Mouse (Mus musculus): ENCODE data around the gene Pcdh10. TPM values are rescaled to one million over a fixed set of nuclear protein-coding genes. Genes with fewer than 3 reads are reported as not detected.

Gene Pcdh10
- polyA plus RNA-seq, 1 experiment from 2014 or later = 14.2 TPM

GRCm38 (mm10) chr3:45383831-45384230 lies 5.6 kb downstream of the Pcdh10 start:
- Histone ChIP-seq H3K9me3 (no peaks in the 10 kb centered on the region), H3K27ac (no peak overlapping the region), H3K36me3 (no peaks in the 10 kb centered on the region), H3K4me2 (peak overlapping the region; percentile 87), H3K27me3 (no peaks in the 10 kb centered on the region), H3K4me1 (replicated peaks) (peaks cover 26% of the 10 kb centered on the region), H3K4me3 (peak overlapping the region; percentile 27), H3K9ac (no peak overlapping the region)
- no peak for ATAC-seq (ENCODE audit: low FRiP score)
- WGBS = 50% methylated on average over 2 of the region's 2 CpGs

GRCm38 (mm10) chr3:45385028-45385427 lies 6.8 kb downstream of the Pcdh10 start:
- Histone ChIP-seq H3K9me3 (no peaks in the 10 kb centered on the region), H3K4me1 (replicated peaks) (peaks cover 26% of the 10 kb centered on the region), H3K9ac (no peak overlapping the region), H3K27me3 (no peaks in the 10 kb centered on the region), H3K4me3 (peak overlapping the region; percentile 28), H3K27ac (peak overlapping the region; percentile 27; the same call in 1 of the 2 replicates), H3K36me3 (no peaks in the 10 kb centered on the region), H3K4me2 (peak overlapping the region; percentile 50)
- 14% methylated on average over 3 of the region's 3 CpGs for WGBS
- ATAC-seq (ENCODE audit: low FRiP score) = peak; percentile 71

- H3K9ac ChIP-seq = no peak overlapping the region
- H3K27ac ChIP-seq = peak overlapping the region; percentile 35; the same call in 1 of the 2 replicates
- no peaks in the 10 kb centered on the region for H3K9me3 ChIP-seq
- ATAC-seq (ENCODE audit: low FRiP score) = no peak
- 40% methylated on average over 2 of the region's 2 CpGs for WGBS
- H3K4me3 ChIP-seq = peak overlapping the region; percentile 28; the same call in 1 of the 2 replicates
- H3K4me1 ChIP-seq (replicated peaks) = peaks cover 26% of the 10 kb centered on the region
- no peaks in the 10 kb centered on the region for H3K36me3 ChIP-seq
- H3K27me3 ChIP-seq = no peaks in the 10 kb centered on the region
- peak overlapping the region; percentile 50 for H3K4me2 ChIP-seq
Measured at GRCm38 (mm10) chr3:45385451-45385850, 7.3 kb downstream of the Pcdh10 start.

- ATAC-seq (ENCODE audit: low FRiP score) = no peak
- H3K27ac ChIP-seq = no peak overlapping the region
- peaks cover 26% of the 10 kb centered on the region for H3K4me1 ChIP-seq (replicated peaks)
- no peak overlapping the region for H3K9ac ChIP-seq
- H3K4me2 ChIP-seq = peak overlapping the region; percentile 42
- no peaks in the 10 kb centered on the region; the same call in 1 of the 2 replicates for H3K36me3 ChIP-seq
- 57% methylated on average over 2 of the region's 2 CpGs for WGBS
- H3K4me3 ChIP-seq = no peak overlapping the region; the same call in 1 of the 2 replicates
- H3K9me3 ChIP-seq = no peaks in the 10 kb centered on the region
- H3K27me3 ChIP-seq = no peaks in the 10 kb centered on the region
Measured at GRCm38 (mm10) chr3:45386512-45386911, 8.3 kb downstream of the Pcdh10 start.

- Histone ChIP-seq H3K4me3 (no peak overlapping the region), H3K27ac (no peak overlapping the region), H3K27me3 (no peaks in the 10 kb centered on the region), H3K9ac (no peak overlapping the region), H3K36me3 (peaks cover 7% of the 10 kb centered on the region), H3K9me3 (no peaks in the 10 kb centered on the region), H3K4me2 (no peak overlapping the region), H3K4me1 (replicated peaks) (no peaks in the 10 kb centered on the region)
- 82% methylated on average over 4 of the region's 4 CpGs for WGBS
- ATAC-seq (ENCODE audit: low FRiP score) = no peak
Measured at GRCm38 (mm10) chr3:45397101-45397500, 18.9 kb downstream of the Pcdh10 start.

- H3K27ac ChIP-seq = no peak overlapping the region
- H3K36me3 ChIP-seq = no peaks in the 10 kb centered on the region; the same call in 1 of the 2 replicates
- H3K9ac ChIP-seq = no peak overlapping the region
- no peak for ATAC-seq (ENCODE audit: low FRiP score)
- WGBS = 93% methylated on average over 2 of the region's 2 CpGs
- no peaks in the 10 kb centered on the region for H3K27me3 ChIP-seq
- no peak overlapping the region for H3K4me2 ChIP-seq
- no peaks in the 10 kb centered on the region for H3K9me3 ChIP-seq
- H3K4me1 ChIP-seq (replicated peaks) = no peaks in the 10 kb centered on the region
- H3K4me3 ChIP-seq = no peak overlapping the region
Measured at GRCm38 (mm10) chr3:45403239-45403638, 25.0 kb downstream of the Pcdh10 start.

- Histone ChIP-seq H3K36me3 (no peaks in the 10 kb centered on the region), H3K9me3 (no peaks in the 10 kb centered on the region), H3K4me3 (no peak overlapping the region), H3K27me3 (no peaks in the 10 kb centered on the region), H3K9ac (no peak overlapping the region), H3K27ac (no peak overlapping the region), H3K4me1 (replicated peaks) (no peaks in the 10 kb centered on the region; the same call in 1 of the 2 replicates), H3K4me2 (no peak overlapping the region)
- ATAC-seq (ENCODE audit: low FRiP score) = peak; percentile 57; the same call in 1 of the 2 replicates
- WGBS = 48% methylated on average over 1 of the region's 1 CpGs
Measured at GRCm38 (mm10) chr3:45431691-45432090, 53.5 kb downstream of the Pcdh10 start.

- 65% methylated on average over 11 of the region's 11 CpGs for WGBS
- H3K4me2 ChIP-seq = no peak overlapping the region
- no peaks in the 10 kb centered on the region for H3K27me3 ChIP-seq
- no peak overlapping the region for H3K4me3 ChIP-seq
- ATAC-seq (ENCODE audit: low FRiP score) = no peak
- no peaks in the 10 kb centered on the region; the same call in 1 of the 2 replicates for H3K4me1 ChIP-seq (replicated peaks)
- H3K9ac ChIP-seq = no peak overlapping the region
- H3K9me3 ChIP-seq = no peaks in the 10 kb centered on the region
- no peaks in the 10 kb centered on the region for H3K36me3 ChIP-seq
- H3K27ac ChIP-seq = no peak overlapping the region
Measured at GRCm38 (mm10) chr3:45432172-45432765, 54.1 kb downstream of the Pcdh10 start.
